Mouse (Mus musculus): ENCODE data around the gene Gpr158.

DNA sequence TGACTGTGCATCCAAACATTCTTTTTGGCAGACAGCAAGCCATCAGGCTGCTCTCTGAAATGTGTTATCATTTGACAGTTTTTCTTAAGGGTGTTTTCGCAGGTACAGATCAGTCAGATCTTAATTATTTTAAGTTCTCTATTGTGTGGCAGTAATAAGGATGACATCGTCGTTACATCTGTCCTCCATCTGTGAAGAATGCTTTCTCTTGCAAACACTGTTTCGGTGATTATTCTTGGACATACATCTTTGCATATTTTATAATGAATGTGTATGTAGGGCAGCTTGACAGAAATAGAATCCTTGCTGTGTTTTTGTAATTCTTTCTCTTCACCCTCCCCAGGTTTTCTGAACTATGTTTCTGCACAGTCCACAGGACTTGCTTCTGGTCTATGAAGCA lies 360.7 kb downstream of the Gpr158 start:
- TF ChIP-seq CTCF (IDR thresholded peaks at IDR 0.05; ENCODE audit: low read depth) (no peak), EP300 (IDR thresholded peaks at IDR 0.05; ENCODE audit: low read depth) (no peak)

Data from heart, postnatal 0 days (tissue).